Mouse (Mus musculus): ENCODE measurements around the gene Hirip3. TPM values are rescaled to one million over a fixed set of nuclear protein-coding genes. Genes with fewer than 3 reads are reported as not detected.

The Hirip3 gene
- polyA plus RNA-seq, 1 experiment from 2014 or later = 29.1 TPM

Other genes with a start within 250 kb of the Hirip3 start
- gene Nupr1, start 231.1 kb upstream of the Hirip3 start, polyA plus RNA-seq (2016; fragmentation: Nextera tagmentation; extraction: Ambion mirVana) = 2.9 and 4.5 TPM in 2 replicates
- gene Sgf29, start 212.7 kb upstream of the Hirip3 start, polyA plus RNA-seq (2016; fragmentation: Nextera tagmentation; extraction: Ambion mirVana) = 40.0 and 53.2 TPM in 2 replicates
- 0.54 and 0.79 TPM in 2 replicates for gene Sult1a1, start 185.5 kb upstream of the Hirip3 start, polyA plus RNA-seq (2016; fragmentation: Nextera tagmentation; extraction: Ambion mirVana)
- gene Bola2, start 166.6 kb upstream of the Hirip3 start, polyA plus RNA-seq (2016; fragmentation: Nextera tagmentation; extraction: Ambion mirVana) = 160 and 164 TPM in 2 replicates
- gene Slx1b, start 166.2 kb upstream of the Hirip3 start, polyA plus RNA-seq (2016; fragmentation: Nextera tagmentation; extraction: Ambion mirVana) = 17.9 and 19.0 TPM in 2 replicates
- 70.5 and 71.5 TPM in 2 replicates for gene Coro1a, start 154.2 kb upstream of the Hirip3 start, polyA plus RNA-seq (2016; fragmentation: Nextera tagmentation; extraction: Ambion mirVana)
- 79.0 and 79.6 TPM in 2 replicates for gene Mapk3, start 102.4 kb upstream of the Hirip3 start, polyA plus RNA-seq (2016; fragmentation: Nextera tagmentation; extraction: Ambion mirVana)
- 1.3 and 2.0 TPM in 2 replicates for gene Gdpd3, start 95.6 kb upstream of the Hirip3 start, polyA plus RNA-seq (2016; fragmentation: Nextera tagmentation; extraction: Ambion mirVana)
- gene Ypel3, start 85.0 kb upstream of the Hirip3 start, polyA plus RNA-seq (2016; fragmentation: Nextera tagmentation; extraction: Ambion mirVana) = 160 and 169 TPM in 2 replicates
- 0.68 and 0.72 TPM in 2 replicates for gene Tbx6, start 80.5 kb upstream of the Hirip3 start, polyA plus RNA-seq (2016; fragmentation: Nextera tagmentation; extraction: Ambion mirVana)
- gene Ppp4c, start 69.5 kb upstream of the Hirip3 start, polyA plus RNA-seq (2016; fragmentation: Nextera tagmentation; extraction: Ambion mirVana) = 293 and 310 TPM in 2 replicates
- gene Fam57b, start 64.3 kb upstream of the Hirip3 start, polyA plus RNA-seq (2016; fragmentation: Nextera tagmentation; extraction: Ambion mirVana) = 21.4 and 25.8 TPM in 2 replicates
- not detected in 2 replicates for gene 4930451I11Rik, start 30.3 kb upstream of the Hirip3 start, polyA plus RNA-seq (2016; fragmentation: Nextera tagmentation; extraction: Ambion mirVana)
- 6.2 and 9.1 TPM in 2 replicates for gene Doc2a, start 14.6 kb upstream of the Hirip3 start, polyA plus RNA-seq (2016; fragmentation: Nextera tagmentation; extraction: Ambion mirVana)
- gene Ino80e, start 405 bp downstream of the Hirip3 start, polyA plus RNA-seq (2016; fragmentation: Nextera tagmentation; extraction: Ambion mirVana) = 86.4 and 88.0 TPM in 2 replicates
- gene Taok2, start 22.7 kb downstream of the Hirip3 start, polyA plus RNA-seq (2016; fragmentation: Nextera tagmentation; extraction: Ambion mirVana) = 57.5 and 59.1 TPM in 2 replicates
- gene Tmem219, start 60.9 kb downstream of the Hirip3 start, polyA plus RNA-seq (2016; fragmentation: Nextera tagmentation; extraction: Ambion mirVana) = 21.7 and 22.0 TPM in 2 replicates
- gene Kctd13, start 66.9 kb downstream of the Hirip3 start, polyA plus RNA-seq (2016; fragmentation: Nextera tagmentation; extraction: Ambion mirVana) = 62.1 and 62.8 TPM in 2 replicates
- gene Asphd1, start 87.6 kb downstream of the Hirip3 start, polyA plus RNA-seq (2016; fragmentation: Nextera tagmentation; extraction: Ambion mirVana) = 2.5 and 2.8 TPM in 2 replicates
- gene Sez6l2, start 88.6 kb downstream of the Hirip3 start, polyA plus RNA-seq (2016; fragmentation: Nextera tagmentation; extraction: Ambion mirVana) = 17.7 and 20.0 TPM in 2 replicates
- 101 and 103 TPM in 2 replicates for gene Cdipt, start 113.9 kb downstream of the Hirip3 start, polyA plus RNA-seq (2016; fragmentation: Nextera tagmentation; extraction: Ambion mirVana)
- gene Cdiptos, start 114.1 kb downstream of the Hirip3 start, polyA plus RNA-seq (2016; fragmentation: Nextera tagmentation; extraction: Ambion mirVana) = 1.1 and 1.4 TPM in 2 replicates
- 5.9 and 6.6 TPM in 2 replicates for gene Mvp, start 152.6 kb downstream of the Hirip3 start, polyA plus RNA-seq (2016; fragmentation: Nextera tagmentation; extraction: Ambion mirVana)
- gene Pagr1b, start 154.5 kb downstream of the Hirip3 start, polyA plus RNA-seq (2016; fragmentation: Nextera tagmentation; extraction: Ambion mirVana) = not detected in 2 replicates
- 63.1 and 80.4 TPM in 2 replicates for gene Pagr1a, start 155.4 kb downstream of the Hirip3 start, polyA plus RNA-seq (2016; fragmentation: Nextera tagmentation; extraction: Ambion mirVana)
- gene Gm42742, start 159.1 kb downstream of the Hirip3 start, polyA plus RNA-seq (2016; fragmentation: Nextera tagmentation; extraction: Ambion mirVana) = 46.4 and 66.2 TPM in 2 replicates
- gene Prrt2, start 159.2 kb downstream of the Hirip3 start, polyA plus RNA-seq (2016; fragmentation: Nextera tagmentation; extraction: Ambion mirVana) = 5.3 and 6.2 TPM in 2 replicates
- 134 TPM in 2 replicates for gene Maz, start 165.1 kb downstream of the Hirip3 start, polyA plus RNA-seq (2016; fragmentation: Nextera tagmentation; extraction: Ambion mirVana)
- 90.8 and 93.0 TPM in 2 replicates for gene Kif22, start 180.5 kb downstream of the Hirip3 start, polyA plus RNA-seq (2016; fragmentation: Nextera tagmentation; extraction: Ambion mirVana)
- gene Zg16, start 225.4 kb downstream of the Hirip3 start, polyA plus RNA-seq (2016; fragmentation: Nextera tagmentation; extraction: Ambion mirVana) = not detected in 2 replicates
- 0.88 and 1.2 TPM in 2 replicates for gene AI467606, start 229.4 kb downstream of the Hirip3 start, polyA plus RNA-seq (2016; fragmentation: Nextera tagmentation; extraction: Ambion mirVana)

All from neural tube, embryonic 12.5 days (tissue).